In genomic region chr13:9106992-9107858, GRCm38 (mm10) we compare ENCODE assay signal across 10 mouse cellular contexts. TPM values are rescaled to one million over a fixed set of nuclear protein-coding genes. Genes with fewer than 3 reads are reported as not detected.
A peak's percentile ranks its signal among the peaks of the same experiment; 100 is the strongest.
DNase-seq lines count a peak whose midpoint lies in the region; ATAC-seq lines count a peak whose summit lies in the region.
"Had no signal": no experiment of that assay in that cellular context is flagged by ENCODE, and none has a peak within 500 bp of the region (broad histone marks: within the 10 kb centered on the region; RNA-seq: fewer than 3 reads in every experiment).

No protein-coding gene starts in this region.

- no peak overlapping the region for H3K4me3 ChIP-seq in macrophage (ENCODE audit: inconsistent target)
- H3K4me3 ChIP-seq: heart, embryonic 13.5 days; layer of hippocampus, adult 2 months; neural tube, embryonic 12.5 days had no signal

- no peaks in the 10 kb centered on the region for H3K36me3 ChIP-seq in macrophage (ENCODE audit: inconsistent target)
- H3K36me3 ChIP-seq: neural tube, embryonic 12.5 days had no signal

- H3K27ac ChIP-seq in macrophage: peak overlapping the region; percentile 21; the same call in 1 of the 2 replicates
- H3K27ac ChIP-seq: layer of hippocampus, adult 2 months; neural tube, embryonic 12.5 days had no signal

- H3K79me2 ChIP-seq in macrophage (ENCODE audit: inconsistent target): peaks cover 99% of the 10 kb centered on the region

- WGBS in macrophage (ENCODE audit: missing documents): no CpG with 5 or more reads among the region's 2 CpGs

- peak; percentile 95 for ATAC-seq in granulocyte monocyte progenitor cell, adult 5-6 weeks (replicated peaks; ENCODE audit: poor library complexity, severe bottlenecking)

- DNase-seq in A20 (ENCODE audit: low read depth, low spot score): peak; percentile 36
- peak; percentile 13 for DNase-seq in CD4-positive, CD25-positive, alpha-beta regulatory T cell, adult 2 months (ENCODE audit: low read depth, low spot score)
- DNase-seq in urinary bladder, postnatal 14 days (ENCODE audit: low spot score): no peak
- DNase-seq in neural tube, embryonic 10.5 days (ENCODE audit: extremely low spot score, low spot score): no peak
- no peak for DNase-seq in urinary bladder, adult 18-20 months (ENCODE audit: low spot score in 2 of 2)

RNA-seq across cellular contexts. Expression of gene Larp4b, which starts 13.5 kb away (rescaled TPM):
- 59.1 and 61.6 TPM in 2 replicates for total RNA-seq in granulocyte monocyte progenitor cell, adult 5-6 weeks (2014; fragmentation: Nextera tagmentation)
- 79.1 and 81.7 TPM in 2 replicates for total RNA-seq in granulocyte monocyte progenitor cell, adult 5-6 weeks (2017)
- total RNA-seq in macrophage (2018; cell fraction: chromatin; rRNA removed): 100 to 1,000 TPM in 25 of 26 experiments, 10 to 100 TPM in 1; 96.9 to 303 (median 117) TPM
- total RNA-seq in macrophage (2018; cell fraction: cytosol; rRNA removed): 100 to 1,000 TPM in 2 of 26 experiments, 10 to 100 TPM in 24; 64.8 to 124 (median 75.6) TPM
- total RNA-seq in macrophage (2018; cell fraction: nucleus; rRNA removed): 100 to 1,000 TPM; 103 to 203 (median 134) TPM
- 33.1 to 56.5 TPM (median 41.2 TPM) in 3 replicates for polyA plus RNA-seq in macrophage (2018)

Comparison
In these comparisons a context has a peak if more than half of its experiments do, and no peak if none do; other contexts are left out.
1. DNase-seq: peak in A20 (single experiment) and CD4-positive, CD25-positive, alpha-beta regulatory T cell, adult 2 months (single experiment); none in urinary bladder, postnatal 14 days (single experiment), neural tube, embryonic 10.5 days (single experiment) and urinary bladder, adult 18-20 months (0 of 2).